Mouse (Mus musculus) mature B cell (primary cell): ENCODE measurements around the gene Acadvl.

ENCODE experiments used
- in situ Hi-C: fragments of 300-500 bp; cut with MboI; formaldehyde crosslinking; loops from 2 replicates; pipeline ENCODE4 v1.14.3; 2019

Gene Acadvl

DNA sequence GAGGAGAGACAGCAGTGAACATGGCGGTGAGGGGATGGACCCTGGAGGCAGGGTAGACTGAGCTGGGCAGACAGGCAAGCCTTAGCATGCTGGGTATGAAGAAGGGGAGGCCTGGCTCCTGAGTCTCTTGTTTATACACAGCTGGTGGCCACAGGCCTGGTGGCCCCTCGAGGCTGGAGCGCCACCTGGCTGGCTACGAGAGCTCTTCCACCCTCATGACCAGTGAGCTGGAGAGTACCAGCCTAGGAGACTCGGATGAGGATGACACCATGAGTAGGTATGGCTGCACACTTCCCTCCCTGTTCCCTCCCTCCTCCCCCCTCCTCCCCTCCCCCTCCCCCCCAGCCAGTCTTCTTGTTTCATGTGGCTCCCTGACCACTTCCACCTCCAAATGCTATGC is 9.7 kb downstream of the Acadvl start:
- in situ Hi-C loops = loop anchor here (25.0 kb wide), 1 partner anchor 657 kb away; the partner anchor contains the start of genes Eno3, Pfn1 and Spag7

DNA sequence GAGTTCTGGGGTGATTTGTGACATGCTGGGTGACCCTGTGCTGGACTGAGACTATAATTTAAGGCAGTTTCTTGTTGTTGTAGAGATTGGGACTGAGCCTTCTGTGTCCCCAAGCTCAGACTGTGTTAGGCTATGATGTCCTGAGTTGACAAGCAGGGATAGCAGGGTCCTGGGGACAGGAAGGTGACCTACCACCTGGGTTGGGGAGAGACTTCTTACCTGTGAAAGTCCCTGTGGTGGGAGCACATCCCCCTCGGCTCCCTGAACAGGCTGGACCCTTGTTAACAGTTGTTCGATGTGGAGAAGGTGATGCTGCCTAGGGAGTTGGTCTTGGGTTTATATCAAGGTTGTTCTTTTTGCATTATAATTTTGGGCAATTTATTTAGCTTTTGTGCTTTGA is 12.7 kb downstream of the Acadvl start:
- in situ Hi-C loops = loop anchor here (25.0 kb wide), 1 partner anchor 660 kb away; the partner anchor contains the start of genes Eno3, Pfn1 and Spag7

DNA sequence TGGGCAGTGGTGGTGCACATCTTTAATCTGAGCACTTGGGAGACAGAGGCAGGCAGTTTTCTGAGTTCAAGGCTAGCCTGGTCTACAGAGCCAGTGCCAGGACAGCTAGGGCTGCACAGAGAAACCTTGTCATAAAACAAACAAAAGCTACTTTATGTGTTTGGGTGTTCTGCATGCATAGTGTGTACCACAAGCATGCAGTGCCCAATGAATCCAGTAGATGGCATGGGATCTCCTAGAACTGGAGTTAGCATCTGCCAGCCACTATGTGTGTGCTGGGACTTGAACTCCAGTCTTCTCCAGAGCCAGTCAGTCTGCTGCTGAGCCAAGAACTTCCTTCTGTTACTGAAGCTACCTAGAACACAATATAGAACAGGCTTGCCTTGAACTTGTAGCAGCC is 13.3 kb downstream of the Acadvl start:
- in situ Hi-C loops = loop anchor here (25.0 kb wide), 1 partner anchor 660 kb away; the partner anchor contains the start of genes Eno3, Pfn1 and Spag7

DNA sequence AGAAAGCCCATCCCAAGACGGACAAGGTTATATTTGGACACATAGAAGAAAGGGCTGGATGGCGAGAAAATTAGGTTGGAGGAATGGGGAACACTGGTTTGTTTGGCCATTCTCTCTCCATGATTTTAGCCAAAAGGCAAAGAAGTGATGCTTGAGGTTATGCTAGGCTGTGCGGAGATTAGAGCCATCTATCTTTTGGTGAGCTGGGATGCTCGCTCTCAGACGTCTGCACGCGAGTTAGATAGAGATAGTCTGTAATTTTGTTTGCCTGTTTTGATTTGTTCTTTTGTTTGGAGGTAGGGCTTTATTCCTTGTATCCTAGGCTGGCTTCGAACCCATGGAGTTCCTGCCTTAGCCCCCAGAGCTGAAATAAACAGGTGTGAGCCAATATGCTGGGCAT is 14.1 kb downstream of the Acadvl start:
- in situ Hi-C loops = loop anchor here (25.0 kb wide), 1 partner anchor 661 kb away; the partner anchor contains the start of genes Eno3, Pfn1 and Spag7

DNA sequence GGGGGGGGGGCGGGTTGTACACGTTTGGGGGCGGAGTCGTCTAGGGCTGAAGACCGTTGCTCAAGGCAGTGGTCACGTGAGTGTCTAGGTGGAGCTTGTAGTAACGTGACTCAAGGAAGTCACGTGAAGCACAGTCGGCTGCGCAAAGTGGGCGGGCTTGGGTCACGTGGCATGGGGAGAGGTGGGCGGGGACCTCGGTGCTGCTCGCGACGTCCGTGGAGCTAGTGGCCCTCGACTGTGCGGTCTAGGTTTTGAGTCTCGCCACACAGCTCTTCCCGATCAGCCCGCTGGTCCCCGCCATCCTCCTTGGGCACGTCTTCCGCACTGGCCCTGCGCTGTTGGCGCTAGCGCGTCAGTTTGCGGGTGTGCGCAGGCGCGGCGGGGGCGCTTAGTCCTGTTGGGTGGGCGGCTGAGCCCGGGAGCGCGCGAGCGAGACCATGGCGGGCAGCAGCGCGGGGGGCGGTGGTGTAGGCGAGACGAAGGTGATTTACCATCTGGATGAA is 14.8 kb downstream of the Acadvl start, which contains the start of gene Dvl2:
Gene Dvl2, plus strand, starts transcription at position 200 of the 503 bp plus-strand sequence.
- in situ Hi-C loops = loop anchor here (25.0 kb wide), 1 partner anchor 662 kb away; the partner anchor contains the start of genes Eno3, Pfn1 and Spag7

DNA sequence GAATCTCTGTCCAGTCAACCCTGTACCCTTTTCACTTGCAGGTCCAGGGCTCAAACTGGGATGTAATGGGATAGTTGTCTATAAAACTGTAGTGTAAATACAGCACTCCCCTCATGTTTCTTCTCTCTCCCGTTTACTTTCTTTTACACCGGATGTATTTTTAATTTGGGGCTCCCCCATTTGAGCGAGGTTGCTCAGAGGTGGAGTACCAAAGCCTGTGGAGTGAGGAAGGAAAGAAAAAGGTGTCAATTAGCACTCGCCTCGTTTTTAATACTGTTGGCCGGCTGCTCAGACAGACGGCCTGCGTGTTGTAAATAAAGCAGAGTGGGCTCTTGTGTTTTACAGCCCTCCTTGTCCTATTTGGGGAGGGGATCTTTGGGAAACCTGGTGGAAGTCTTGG is 15.5 kb downstream of the Acadvl start:
- in situ Hi-C loops = loop anchor here (25.0 kb wide), 1 partner anchor 663 kb away; the partner anchor contains the start of genes Eno3, Pfn1 and Spag7

DNA sequence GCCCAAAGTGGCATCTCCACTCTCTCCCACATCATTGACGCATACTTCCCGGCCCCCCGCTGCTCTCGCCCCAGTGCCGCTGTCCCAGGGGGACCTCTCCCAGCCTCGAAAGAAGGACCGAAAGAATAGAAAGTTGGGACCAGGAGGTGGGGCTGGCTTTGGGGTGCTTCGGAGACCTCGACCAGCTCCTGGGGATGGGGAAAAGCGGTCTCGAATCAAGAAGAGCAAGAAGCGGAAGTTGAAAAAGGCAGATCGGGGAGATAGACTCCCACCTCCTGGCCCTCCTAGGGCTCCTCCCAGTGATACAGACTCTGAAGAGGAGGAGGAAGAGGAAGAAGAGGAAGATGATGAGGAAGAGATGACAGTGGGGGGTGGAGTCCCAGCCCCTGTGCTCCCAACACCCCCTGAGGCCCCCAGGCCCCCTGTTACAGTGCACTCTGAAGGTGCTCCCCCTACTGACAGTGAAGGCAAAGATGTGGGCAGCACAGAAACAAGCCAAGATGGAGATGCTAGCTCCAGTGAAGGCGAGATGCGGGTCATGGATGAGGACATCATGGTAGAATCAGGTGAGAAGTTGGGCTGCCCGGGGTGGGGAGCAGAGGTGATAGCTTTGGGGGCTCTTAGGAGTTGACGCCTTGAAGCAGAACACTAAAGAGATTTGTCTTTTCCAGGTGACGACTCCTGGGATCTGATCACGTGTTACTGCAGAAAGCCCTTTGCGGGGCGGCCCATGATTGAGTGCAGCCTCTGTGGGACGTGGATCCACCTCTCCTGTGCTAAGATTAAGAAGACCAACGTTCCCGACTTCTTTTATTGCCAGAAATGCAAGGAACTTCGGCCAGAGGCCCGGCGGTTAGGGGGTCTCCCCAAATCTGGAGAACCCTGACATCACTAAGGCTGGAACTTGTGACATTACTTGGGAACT is 16.4 kb downstream of the Acadvl start:
- in situ Hi-C loops = no loop called here

DNA sequence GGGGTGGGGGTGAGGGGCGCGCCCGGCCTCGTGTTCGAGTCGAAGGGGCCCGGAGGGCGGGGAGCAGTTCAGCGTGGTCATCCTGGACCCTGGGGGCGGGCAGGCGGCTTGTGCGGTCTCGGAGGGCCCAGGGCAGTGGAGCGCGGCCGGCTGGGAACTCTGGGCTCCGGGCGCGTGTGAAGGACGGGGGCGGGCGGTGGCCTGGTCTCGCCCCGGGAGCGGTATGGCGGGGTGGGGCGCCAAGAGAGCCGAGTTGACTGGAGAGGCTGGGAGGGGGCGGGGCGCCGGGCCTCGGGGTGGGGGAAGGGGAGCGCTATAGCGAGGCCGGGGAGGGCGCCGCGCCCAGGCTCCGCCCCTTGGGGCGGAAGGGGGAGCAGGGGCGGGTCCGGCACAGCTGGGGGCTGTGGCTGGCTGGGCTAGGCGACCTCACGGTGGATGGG is 18.1 kb downstream of the Acadvl start:
- in situ Hi-C loops = no loop called here

DNA sequence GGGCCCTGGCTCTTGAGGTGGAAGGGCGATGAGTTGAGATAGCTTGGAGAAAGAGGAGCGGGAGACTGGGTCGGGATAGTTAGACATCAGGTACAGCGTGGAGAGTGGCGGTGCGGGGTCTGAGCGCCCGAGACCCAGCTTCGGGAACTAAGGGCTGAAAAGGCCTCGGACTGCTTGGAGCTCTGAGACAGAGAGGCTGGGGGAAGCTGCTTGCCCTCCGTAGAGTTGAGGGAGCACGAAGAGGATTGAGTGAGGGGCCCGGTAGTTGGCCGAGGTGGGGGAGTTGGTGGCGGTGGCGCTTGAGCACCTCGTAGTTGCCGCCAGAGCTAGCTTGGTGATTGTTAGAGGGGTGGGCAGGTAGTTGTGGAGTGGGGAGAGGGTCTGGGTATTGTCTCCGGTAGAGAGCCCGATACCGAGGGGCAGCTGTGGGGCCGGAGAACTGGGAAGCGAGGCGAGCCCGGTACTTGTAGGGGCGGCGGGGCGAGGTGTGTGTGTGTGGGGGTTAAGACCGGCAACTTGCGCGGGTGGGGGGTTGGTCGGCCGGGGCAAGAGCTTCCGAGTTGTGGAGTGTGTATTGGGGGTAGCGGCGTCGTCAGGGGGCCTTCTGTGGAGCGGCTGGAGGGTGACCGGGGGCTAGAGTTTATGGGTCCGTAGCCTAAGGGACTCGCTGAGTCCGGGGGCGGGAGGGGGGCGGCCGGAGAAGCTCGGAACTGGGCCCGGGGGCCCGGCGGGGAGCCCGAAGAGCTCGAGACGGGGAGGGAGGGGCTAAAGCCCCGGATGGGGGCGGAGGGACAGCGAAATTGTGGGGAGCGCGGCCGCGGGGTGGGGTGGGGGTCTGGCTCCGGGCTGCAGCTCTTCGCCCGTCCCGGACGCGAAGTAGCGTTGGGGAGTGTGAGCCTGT is 18.8 kb downstream of the Acadvl start:
- in situ Hi-C loops = no loop called here

DNA sequence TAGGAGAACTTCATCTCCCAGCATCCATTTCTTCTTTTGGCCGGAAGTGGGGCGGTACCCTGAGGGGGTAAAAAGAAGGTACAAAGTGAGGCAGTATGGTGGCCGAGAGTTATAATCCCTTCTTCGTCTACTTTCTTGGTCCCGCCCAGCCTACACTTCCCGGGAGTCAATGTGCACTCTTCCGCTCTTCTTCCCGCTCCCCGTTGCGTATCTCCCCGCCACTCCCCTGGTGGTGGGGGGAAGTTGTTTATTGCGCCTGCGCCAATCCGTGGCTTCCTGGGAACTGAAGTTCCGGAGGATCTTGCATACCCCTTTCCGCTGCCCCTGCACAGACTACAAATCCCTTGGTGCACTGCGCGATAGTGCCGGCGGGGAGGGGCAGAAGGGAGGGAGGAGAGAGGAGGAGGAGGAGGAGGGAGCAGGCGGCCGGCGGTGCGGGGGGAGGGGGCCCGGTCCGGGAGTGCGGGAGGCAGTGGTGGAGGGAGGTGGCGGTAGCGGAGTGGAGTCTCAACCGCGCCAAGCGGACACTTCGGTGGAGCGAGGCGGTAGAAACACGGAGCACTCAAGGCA is 19.7 kb downstream of the Acadvl start, which contains the start of gene Phf23:
Gene Phf23, plus strand, starts transcription at position 387 of the 570 bp plus-strand sequence.
- in situ Hi-C loops = no loop called here

DNA sequence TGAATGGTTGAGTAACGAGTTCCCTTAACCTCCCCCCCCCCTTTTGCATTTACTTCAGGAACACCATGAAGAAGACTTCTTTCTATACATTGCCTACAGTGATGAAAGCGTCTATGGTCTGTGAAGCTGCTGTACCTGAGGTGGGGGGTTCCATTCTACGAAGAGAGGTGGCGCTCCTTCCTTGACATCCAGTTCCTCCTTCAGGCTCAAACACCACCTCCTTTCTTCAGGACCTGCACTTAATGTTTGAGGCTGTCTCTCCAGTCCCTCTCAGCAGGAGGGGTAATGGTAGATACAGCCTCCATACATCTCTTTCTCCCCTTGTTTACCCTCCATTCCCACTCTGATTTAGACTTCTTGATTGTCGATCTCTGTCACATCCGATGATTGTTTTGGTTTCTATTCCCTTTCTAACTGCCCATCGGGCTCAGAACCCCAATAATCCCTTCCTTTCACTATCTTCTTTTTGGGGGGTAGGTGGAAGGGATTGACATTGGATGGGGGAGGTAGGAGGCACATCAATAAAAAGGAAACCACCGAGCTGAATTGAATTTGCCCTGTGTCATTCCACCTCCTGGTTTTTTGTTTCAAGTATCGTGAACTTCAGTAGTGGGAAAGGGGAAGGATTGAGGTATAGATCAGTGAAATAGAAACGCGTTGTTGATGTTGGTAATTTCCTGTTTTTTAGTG is 20.7 kb downstream of the Acadvl start:
- in situ Hi-C loops = no loop called here

DNA sequence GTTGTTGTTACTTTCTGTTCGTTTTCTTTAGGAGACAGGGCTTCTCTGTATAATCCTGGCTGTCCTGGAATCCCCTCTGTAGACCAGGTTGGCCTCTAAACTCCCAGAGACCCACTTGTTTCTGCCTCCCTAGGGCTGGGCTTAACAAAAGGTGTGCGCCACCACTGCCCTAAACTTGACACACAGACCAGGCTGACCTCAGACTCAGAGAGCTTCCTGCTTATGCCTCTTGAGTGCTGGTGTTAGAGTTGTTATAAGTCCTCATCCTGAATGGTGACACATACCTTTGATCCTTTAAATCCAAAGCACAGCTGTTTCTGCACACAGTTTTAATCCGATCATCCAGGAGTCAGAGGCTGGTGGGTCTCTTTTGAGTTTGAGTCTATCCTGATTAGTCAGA is 22.3 kb downstream of the Acadvl start:
- in situ Hi-C loops = no loop called here

DNA sequence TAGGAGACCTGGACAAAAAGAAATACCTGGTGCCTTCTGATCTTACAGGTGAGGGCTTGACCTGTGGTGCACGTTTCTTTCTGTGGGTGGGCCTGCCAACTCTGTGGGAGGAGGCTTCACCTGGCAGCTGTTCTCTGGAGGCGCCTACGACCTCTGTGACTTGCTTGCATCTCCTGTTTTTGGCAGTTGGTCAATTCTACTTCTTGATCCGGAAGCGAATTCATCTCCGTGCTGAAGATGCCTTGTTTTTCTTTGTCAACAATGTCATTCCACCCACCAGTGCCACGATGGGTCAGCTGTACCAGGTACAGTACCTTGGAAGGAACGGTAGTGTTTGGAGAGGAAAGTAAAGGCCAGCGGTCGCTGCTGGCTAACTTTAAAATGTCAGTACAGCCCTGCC is 22.8 kb downstream of the Acadvl start:
- in situ Hi-C loops = no loop called here

DNA sequence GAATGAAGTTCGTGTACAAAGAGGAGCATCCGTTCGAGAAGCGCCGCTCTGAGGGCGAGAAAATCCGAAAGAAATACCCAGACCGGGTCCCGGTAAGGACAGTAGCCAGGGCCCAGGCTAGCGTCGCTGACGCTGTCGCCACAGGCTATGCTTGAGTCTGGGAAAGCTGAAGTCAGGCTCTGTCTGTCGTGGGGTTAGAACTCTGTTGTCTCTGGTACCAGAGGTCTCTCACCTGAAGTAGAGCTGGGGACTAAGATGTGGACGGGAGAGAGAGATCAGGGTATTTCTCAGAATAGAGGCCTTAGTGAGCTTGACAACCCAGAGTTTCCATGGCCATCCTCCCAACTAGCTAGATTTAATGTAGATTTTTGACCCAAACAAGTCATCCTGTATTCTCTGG is 23.5 kb downstream of the Acadvl start:
- in situ Hi-C loops = no loop called here

DNA sequence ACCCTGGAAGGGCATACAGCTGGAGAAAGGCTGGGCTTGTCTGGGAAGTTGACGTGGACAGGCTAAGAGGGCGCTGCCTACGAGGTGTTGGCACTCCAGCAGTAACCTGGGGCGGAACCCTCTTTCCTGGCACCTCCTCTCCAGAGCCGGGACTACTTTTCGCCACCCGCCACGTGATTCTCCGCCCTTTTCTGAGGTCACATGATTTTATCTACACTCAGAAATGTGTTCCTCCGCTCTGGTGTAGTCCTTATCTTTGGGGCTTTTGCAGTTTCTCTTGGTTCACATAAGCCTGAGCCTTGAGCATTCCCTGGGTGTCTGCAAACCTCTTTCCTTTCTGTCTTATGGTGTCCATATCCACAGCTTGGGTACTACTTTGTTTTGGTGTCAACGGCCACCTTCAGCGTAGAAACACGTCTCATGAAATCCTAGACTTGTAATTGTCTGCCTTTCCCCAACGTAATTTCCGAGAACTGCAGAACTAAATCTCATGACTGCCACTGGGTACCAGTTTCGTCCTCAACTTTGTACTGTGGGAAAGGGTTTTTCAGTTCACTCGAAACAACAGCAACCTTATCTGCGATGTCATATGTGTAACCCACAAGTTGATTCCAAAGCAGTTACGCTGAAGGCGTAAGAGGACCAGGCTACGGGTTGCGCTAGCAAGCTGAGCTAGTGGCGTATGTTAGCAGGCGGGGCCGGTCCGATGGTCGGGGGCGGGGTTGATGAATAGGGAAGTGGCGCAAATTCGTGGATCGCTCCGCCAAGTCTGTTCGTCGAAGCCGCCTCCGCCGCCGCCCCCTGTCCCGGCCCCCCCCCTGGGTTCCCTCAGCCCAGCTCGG is 24.1 kb downstream of the Acadvl start, which contains the start of gene Gabarap:
Gene Gabarap, plus strand, starts transcription at position 294 of the 842 bp plus-strand sequence.
- in situ Hi-C loops = no loop called here

DNA sequence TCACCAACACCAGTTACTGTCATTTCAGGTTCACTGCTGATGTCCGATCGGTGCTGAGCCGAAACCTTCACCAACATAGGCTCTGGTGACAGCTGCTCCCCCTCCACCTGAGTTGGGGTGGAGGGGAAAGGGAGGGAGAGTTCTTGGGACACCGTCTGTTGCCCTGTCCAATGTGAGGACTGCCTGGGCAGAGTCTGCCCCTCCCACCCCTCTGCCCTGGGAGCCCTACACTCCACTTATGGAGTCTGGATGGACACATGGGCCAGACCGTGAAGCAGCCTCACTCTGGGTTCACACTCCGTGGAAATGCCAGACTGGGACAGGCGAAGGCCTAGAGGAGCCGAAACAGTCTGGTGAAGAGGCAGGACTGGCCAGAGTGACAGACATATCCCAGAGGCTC is 25.3 kb downstream of the Acadvl start:
- in situ Hi-C loops = no loop called here

DNA sequence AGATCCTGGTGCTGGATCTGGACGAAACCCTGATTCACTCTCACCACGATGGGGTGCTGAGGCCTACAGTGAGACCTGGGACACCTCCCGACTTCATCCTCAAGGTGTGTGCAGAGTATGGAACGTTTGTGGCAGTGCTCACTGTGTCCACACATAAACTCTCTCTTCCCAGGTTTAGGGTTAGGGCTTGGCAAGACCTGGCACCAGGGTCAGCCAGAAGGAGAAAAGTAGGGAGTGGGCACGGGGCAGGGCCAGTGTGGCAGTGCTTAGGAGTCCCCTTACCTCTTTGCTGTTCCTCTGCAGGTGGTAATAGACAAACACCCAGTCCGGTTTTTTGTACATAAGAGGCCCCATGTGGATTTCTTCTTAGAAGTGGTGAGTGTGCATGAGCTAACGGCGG is 30.8 kb downstream of the Acadvl start:
- in situ Hi-C loops = no loop called here

DNA sequence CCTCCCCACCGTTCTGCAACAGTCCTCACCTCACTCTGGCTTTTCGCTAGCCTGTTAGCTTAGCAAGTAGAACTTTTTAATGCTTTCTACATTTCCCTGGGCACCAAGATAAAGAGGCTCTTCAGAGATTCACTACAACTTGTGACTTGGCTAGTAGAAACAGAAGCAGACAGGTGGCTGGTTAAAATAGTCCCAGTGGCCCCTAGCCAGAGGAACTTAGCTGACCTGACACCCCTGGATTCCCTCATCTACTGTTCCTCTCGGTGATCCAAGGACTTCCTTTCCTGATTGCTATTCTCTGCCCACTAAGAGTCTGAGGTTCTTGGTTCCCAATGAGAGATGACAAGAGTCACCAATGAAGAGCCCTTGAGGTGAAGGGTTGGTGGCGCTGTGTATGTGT is 31.8 kb downstream of the Acadvl start:
- in situ Hi-C loops = no loop called here

DNA sequence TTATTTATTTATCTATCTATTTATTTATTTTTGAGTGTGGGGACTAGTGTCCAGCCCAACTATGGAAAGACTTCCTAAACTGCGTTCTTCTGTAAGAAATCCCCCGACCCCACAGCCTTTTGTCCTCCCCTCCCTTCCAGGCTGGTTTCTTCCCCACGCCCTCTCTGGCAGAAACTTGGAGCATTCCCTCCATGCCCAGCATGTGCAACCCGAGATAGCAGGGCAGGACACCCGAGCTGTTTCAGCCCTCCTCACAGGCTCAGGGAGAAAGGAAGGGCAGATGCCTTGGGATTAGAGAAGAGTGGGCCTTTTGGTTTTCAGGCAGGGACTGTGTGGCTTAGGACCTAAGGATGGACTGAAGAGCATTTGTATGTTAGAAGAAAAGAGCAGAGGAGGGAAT is 32.3 kb downstream of the Acadvl start:
- in situ Hi-C loops = no loop called here

DNA sequence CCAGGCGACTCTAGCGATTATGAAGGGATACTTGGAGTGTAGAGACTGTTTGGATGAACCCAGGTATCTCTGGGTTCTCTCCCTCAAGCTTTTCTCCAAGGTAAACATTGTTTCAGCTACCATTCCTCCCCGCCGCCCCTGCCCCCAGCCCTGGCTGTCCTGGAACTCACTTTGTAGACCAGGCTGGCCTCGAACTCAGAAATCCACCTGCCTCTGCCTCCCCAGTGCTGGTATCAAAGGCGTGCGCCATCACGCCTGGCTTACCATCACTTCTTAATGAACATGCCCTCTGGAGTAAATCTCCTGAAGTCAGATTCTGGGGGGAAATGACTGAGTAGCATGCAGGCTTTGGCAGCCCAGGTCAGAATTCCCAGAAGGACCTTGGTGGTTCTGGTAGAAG is 33.0 kb downstream of the Acadvl start, which contains the start of gene Elp5:
Gene Elp5, minus strand, starts transcription at position 293 of the 400 bp plus-strand sequence.
- in situ Hi-C loops = no loop called here
